Comparison of ENCODE assay signal across 12 mouse cellular contexts in the genomic region with DNA sequence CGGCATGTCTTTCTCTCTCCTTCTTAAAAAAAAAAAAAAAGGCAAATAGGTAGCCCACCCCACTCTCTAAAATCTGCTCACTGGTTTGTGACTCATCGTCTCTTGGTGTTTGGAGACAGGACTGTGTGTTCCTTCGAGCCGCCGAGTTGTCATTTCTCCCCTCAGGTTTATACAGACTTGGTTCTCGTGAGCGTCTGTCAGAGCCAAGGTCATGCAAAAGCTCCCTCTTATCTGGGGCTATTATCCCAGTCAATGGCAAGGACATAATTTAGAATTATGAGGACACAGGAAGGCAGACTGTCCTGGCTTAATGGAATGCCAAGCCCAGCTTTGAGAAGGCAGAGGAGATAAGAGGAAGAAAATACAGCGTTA. TPM values are rescaled to one million over a fixed set of nuclear protein-coding genes. Genes with fewer than 3 reads are reported as not detected.
DNase-seq lines count a peak whose midpoint lies in the region; ATAC-seq and TF ChIP-seq lines count a peak whose summit lies in the region.
"Had no signal": no experiment of that assay in that cellular context is flagged by ENCODE, and none has a peak within 500 bp of the region (broad histone marks: within the 10 kb centered on the region; RNA-seq: fewer than 3 reads in every experiment).

No protein-coding gene starts in this region.

- H3K4me3 ChIP-seq in heart, embryonic 10.5 days, result peak overlapping the region; percentile 31
- H3K4me3 ChIP-seq in embryonic fibroblast, embryonic 13.5 days (ENCODE audit: insufficient read depth, low read length), result no peak overlapping the region
- no peak overlapping the region for H3K4me3 ChIP-seq in midbrain, embryonic 16.5 days (ENCODE audit: low read depth, low read length)
- H3K4me3 ChIP-seq: limb, embryonic 13.5 days had no signal

- no peak for TF ChIP-seq POLR2A in embryonic fibroblast, embryonic 13.5 days (IDR thresholded peaks at IDR 0.05; ENCODE audit: low read depth, low read length)

- no peak overlapping the region for H3K9ac ChIP-seq in midbrain, embryonic 16.5 days (ENCODE audit: low read depth, low read length)
- H3K9ac ChIP-seq: limb, embryonic 13.5 days had no signal

- peaks cover 52% of the 10 kb centered on the region for H3K4me1 ChIP-seq in heart, embryonic 10.5 days
- peaks cover 14% of the 10 kb centered on the region for H3K4me1 ChIP-seq in embryonic fibroblast, embryonic 13.5 days (ENCODE audit: control insufficient read depth, insufficient read depth, low read length)
- peaks cover 17% of the 10 kb centered on the region for H3K4me1 ChIP-seq in midbrain, embryonic 16.5 days (ENCODE audit: control insufficient read depth, insufficient read depth, low read length)

- peak overlapping the region; percentile 79 for H3K27ac ChIP-seq in heart, embryonic 10.5 days
- peak overlapping the region; percentile 58 for H3K27ac ChIP-seq in embryonic fibroblast, embryonic 13.5 days (ENCODE audit: insufficient read depth, low read length)
- H3K27ac ChIP-seq in midbrain, embryonic 16.5 days (ENCODE audit: low read length), result no peak overlapping the region
- H3K27ac ChIP-seq: limb, embryonic 13.5 days had no signal

- 0 out of 2 replicates have a peak, but pooled peaks have one; percentile 34 for ATAC-seq in midbrain, embryonic 16.5 days

- no peaks in the 10 kb centered on the region for H3K27me3 ChIP-seq in heart, embryonic 10.5 days (ENCODE audit: insufficient read depth, poor library complexity, severe bottlenecking)
- H3K27me3 ChIP-seq in midbrain, embryonic 16.5 days (ENCODE audit: control insufficient read depth, insufficient read depth, low read depth, low read length), result no peaks in the 10 kb centered on the region
- H3K27me3 ChIP-seq: CH12.LX had no signal

- H3K36me3 ChIP-seq in heart, embryonic 10.5 days, result no peaks in the 10 kb centered on the region
- H3K36me3 ChIP-seq in midbrain, embryonic 16.5 days (ENCODE audit: control insufficient read depth, insufficient read depth, low read length), result no peaks in the 10 kb centered on the region
- H3K36me3 ChIP-seq: limb, embryonic 13.5 days had no signal

- H3K4me2 ChIP-seq in midbrain, embryonic 16.5 days (ENCODE audit: low read length), result no peak overlapping the region

- no peak for DNase-seq in heart, embryonic 10.5 days (ENCODE audit: low spot score)
- no peak for DNase-seq in heart, adult 9 months (ENCODE audit: low spot score in 2 of 2)
- DNase-seq in ovary, postnatal 36 days (ENCODE audit: low spot score), result peak; percentile 11
- no peak for DNase-seq in ovary, postnatal 10 days (ENCODE audit: low spot score)
- DNase-seq in layer of hippocampus, postnatal 36 days, result no peak
- no peak for DNase-seq in thymus, postnatal 10 days (ENCODE audit: low spot score in 2 of 2)
- DNase-seq: gastrocnemius, postnatal 36 days; kidney, postnatal 4 days had no signal

- TF ChIP-seq CTCF in embryonic fibroblast, embryonic 13.5 days (IDR thresholded peaks at IDR 0.05; ENCODE audit: borderline replicate concordance, insufficient read depth, low read length), result no peak

- 5% methylated on average over 8 of the region's 8 CpGs for WGBS in heart, embryonic 10.5 days
- 20% methylated on average over 8 of the region's 8 CpGs for WGBS in midbrain, embryonic 16.5 days

- peaks cover 6% of the 10 kb centered on the region; the same call in 1 of the 2 replicates for H3K9me3 ChIP-seq in heart, embryonic 10.5 days
- H3K9me3 ChIP-seq in midbrain, embryonic 16.5 days (replicated peaks; ENCODE audit: control insufficient read depth, low read length, poor library complexity, severe bottlenecking), result no peaks in the 10 kb centered on the region

RNA-seq across cellular contexts. Expression of a gene that starts 30.1 kb away (rescaled TPM):
- polyA plus RNA-seq in heart, embryonic 10.5 days (2016; fragmentation: Nextera tagmentation; extraction: Ambion mirVana), result 55.6 and 71.2 TPM in 2 replicates
- 59.2 and 64.8 TPM in 2 replicates for polyA plus RNA-seq in embryonic fibroblast, embryonic 13.5 days (2011; ENCODE audit: insufficient read length, low read depth, missing spikeins)
- polyA plus RNA-seq in midbrain, embryonic 16.5 days (2015; fragmentation: Nextera tagmentation; extraction: Ambion mirVana), result 95.7 and 96.0 TPM in 2 replicates
- total RNA-seq in layer of hippocampus, postnatal 36 days (2021), result 10 to 100 TPM; 81.5 to 92.2 TPM
